Mouse (Mus musculus) C2C12 (cell line): Measurements from ENCODE around the gene Trpm1. TPM values are rescaled to one million over a fixed set of nuclear protein-coding genes. Genes with fewer than 3 reads are reported as not detected.
A peak's percentile ranks its signal among the peaks of the same experiment; 100 is the strongest.

Experiments used
- H3K27me3 ChIP-seq: one replicate; pipeline ENCODE4 v1.6.1; 2011; ENCODE audit not compliant: control insufficient read depth, insufficient read depth, insufficient read length
- H3K36me3 ChIP-seq: one replicate; pipeline ENCODE4 v1.6.1; 2011; ENCODE audit not compliant: control insufficient read depth, insufficient read depth
- H3K4me3 ChIP-seq: one replicate; pipeline ENCODE4 v1.5.1; 2011; ENCODE audit warnings: mild to moderate bottlenecking, control low read depth; ENCODE audit not compliant: poor library complexity, insufficient read depth, severe bottlenecking
- H3K79me2 ChIP-seq: one replicate; pipeline ENCODE4 v1.6.1; 2011; ENCODE audit not compliant: control insufficient read depth, insufficient read depth
- H3K79me3 ChIP-seq: one replicate; pipeline ENCODE4 v1.6.1; 2011; ENCODE audit warnings: low read depth, control low read depth
- H3ac ChIP-seq: one replicate; pipeline ENCODE3; 2011; ENCODE audit warnings: low read depth; ENCODE audit not compliant: control insufficient read depth, insufficient read length
- CEBPB ChIP-seq: IDR thresholded peaks from one replicate; pipeline ENCODE4 v1.6.1; 2011; ENCODE audit warnings: low read depth, mild to moderate bottlenecking, control low read depth, moderate library complexity
- CTCF ChIP-seq: IDR thresholded peaks from one replicate; pipeline ENCODE4 v1.5.1; 2011; ENCODE audit not compliant: control insufficient read depth, insufficient read depth, insufficient read length
- FOSL1 ChIP-seq: IDR thresholded peaks from one replicate; pipeline ENCODE4 v1.8.0; 2011; ENCODE audit warnings: mild to moderate bottlenecking, low read length; ENCODE audit not compliant: poor library complexity, insufficient read depth, severe bottlenecking
- MAX ChIP-seq: IDR thresholded peaks from one replicate; pipeline ENCODE4 v1.6.1; 2011; ENCODE audit warnings: mild to moderate bottlenecking, control low read depth
- MYOD1 ChIP-seq: IDR thresholded peaks from one replicate; pipeline ENCODE4 v1.6.1; 2011; ENCODE audit warnings: low read depth; ENCODE audit not compliant: control insufficient read depth, insufficient read length
- MYOG ChIP-seq: IDR thresholded peaks from one replicate; pipeline ENCODE4 v1.6.1; 2011; ENCODE audit not compliant: control insufficient read depth, insufficient read length; ENCODE audit errors: extremely low read depth
- USF1 ChIP-seq: IDR thresholded peaks from one replicate; pipeline ENCODE4 v1.6.1; 2011; ENCODE audit warnings: low read depth, mild to moderate bottlenecking, control low read depth, moderate library complexity
- polyA plus RNA-seq: library from polyadenylated mRNA; unstranded; fragments of >200 nt; fragmentation: generic; extraction: Trizol; gene quantifications from one replicate; pipeline ENCODE4 v1.2.1, GENCODE M21; 2012; ENCODE audit warnings: missing spikeins

The Trpm1 gene
- polyA plus RNA-seq, 1 experiment, result 0.02 TPM

GRCm38 (mm10) chr7:64249715-64250114 lies 96.1 kb downstream of the Trpm1 start:
- Histone ChIP-seq H3K36me3 (no peaks in the 10 kb centered on the region), H3K27me3 (no peaks in the 10 kb centered on the region), H3K79me3 (no peaks in the 10 kb centered on the region), H3K79me2 (no peaks in the 10 kb centered on the region), H3K4me3 (no peak overlapping the region), H3ac (no peak overlapping the region)
- TF ChIP-seq FOSL1, result peak; percentile 23
- peak; percentile 17 for TF ChIP-seq MAX
- TF ChIP-seq MYOD1, result no peak

GRCm38 (mm10) chr7:64250417-64250816 lies 96.8 kb downstream of the Trpm1 start:
- no peak for TF ChIP-seq MYOG
- no peak for TF ChIP-seq MAX
- TF ChIP-seq USF1, result no peak
- no peak for TF ChIP-seq CEBPB
- no peak for TF ChIP-seq FOSL1
- no peak for TF ChIP-seq CTCF
- no peak for TF ChIP-seq MYOD1
- Histone ChIP-seq H3K4me3 (no peak overlapping the region), H3K79me2 (no peaks in the 10 kb centered on the region), H3K79me3 (no peaks in the 10 kb centered on the region), H3ac (no peak overlapping the region), H3K36me3 (no peaks in the 10 kb centered on the region), H3K27me3 (no peaks in the 10 kb centered on the region)

DNA sequence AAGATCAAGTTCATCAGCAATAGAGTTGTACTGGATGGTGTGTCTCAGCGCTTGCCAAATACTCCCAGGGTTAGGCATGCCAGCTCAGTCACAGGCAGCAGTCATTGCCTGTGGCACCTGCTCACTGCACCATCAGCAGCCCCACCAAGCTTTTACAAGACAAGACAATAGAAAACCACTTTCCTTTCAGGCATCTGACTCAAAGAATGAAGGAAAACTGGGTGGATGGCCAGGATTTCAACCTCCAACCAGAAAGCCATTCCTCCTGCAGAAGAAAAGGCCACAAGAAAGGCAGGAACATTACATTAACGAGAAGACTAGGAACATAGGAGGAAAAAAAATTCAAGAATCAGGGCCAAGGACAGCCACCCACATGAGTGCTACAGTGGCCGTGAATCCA lies 100.1 kb downstream of the Trpm1 start:
- H3K36me3 ChIP-seq, result no peaks in the 10 kb centered on the region
- H3K4me3 ChIP-seq, result no peak overlapping the region
- H3ac ChIP-seq, result no peak overlapping the region
- no peaks in the 10 kb centered on the region for H3K79me2 ChIP-seq
- H3K79me3 ChIP-seq, result no peaks in the 10 kb centered on the region
- H3K27me3 ChIP-seq, result no peaks in the 10 kb centered on the region
- no peak for TF ChIP-seq USF1
- TF ChIP-seq CTCF, result no peak
- TF ChIP-seq FOSL1, result no peak
- no peak for TF ChIP-seq CEBPB
- TF ChIP-seq MYOD1, result no peak

GRCm38 (mm10) chr7:64265502-64266279 lies 112.1 kb downstream of the Trpm1 start:
- no peaks in the 10 kb centered on the region for H3K79me3 ChIP-seq
- H3K4me3 ChIP-seq, result no peak overlapping the region
- no peaks in the 10 kb centered on the region for H3K36me3 ChIP-seq
- H3K79me2 ChIP-seq, result no peaks in the 10 kb centered on the region
- no peaks in the 10 kb centered on the region for H3K27me3 ChIP-seq
- H3ac ChIP-seq, result no peak overlapping the region
- TF ChIP-seq CEBPB (no peak), USF1 (no peak), FOSL1 (no peak), CTCF (no peak), MAX (no peak), MYOG (no peak), MYOD1 (no peak)

DNA sequence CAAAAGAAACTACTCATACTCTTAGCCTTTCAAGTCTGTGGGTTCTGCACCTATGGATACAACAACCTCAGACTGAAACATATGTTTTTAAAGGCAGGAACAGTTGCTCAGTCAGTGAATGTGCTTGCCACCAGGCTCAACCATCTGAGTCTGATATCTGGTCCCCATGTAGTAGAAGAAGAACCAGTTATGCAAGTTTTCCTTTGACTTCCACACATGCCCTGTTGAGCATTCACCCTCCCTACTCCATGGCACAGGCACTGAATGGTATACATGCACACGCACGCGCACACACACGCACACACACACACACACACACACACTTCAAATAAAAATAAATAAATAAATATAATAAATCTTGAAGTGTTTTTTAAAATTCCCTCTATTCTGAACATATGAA lies 113.0 kb downstream of the Trpm1 start:
- H3K36me3 ChIP-seq, result no peaks in the 10 kb centered on the region
- H3K4me3 ChIP-seq, result no peak overlapping the region
- H3K79me2 ChIP-seq, result no peaks in the 10 kb centered on the region
- no peaks in the 10 kb centered on the region for H3K79me3 ChIP-seq
- no peak overlapping the region for H3ac ChIP-seq
- H3K27me3 ChIP-seq, result no peaks in the 10 kb centered on the region
- TF ChIP-seq CTCF, result no peak
- TF ChIP-seq MYOG, result no peak
- TF ChIP-seq MYOD1, result no peak
- TF ChIP-seq MAX, result no peak
- no peak for TF ChIP-seq FOSL1
- no peak for TF ChIP-seq USF1
- TF ChIP-seq CEBPB, result no peak

DNA sequence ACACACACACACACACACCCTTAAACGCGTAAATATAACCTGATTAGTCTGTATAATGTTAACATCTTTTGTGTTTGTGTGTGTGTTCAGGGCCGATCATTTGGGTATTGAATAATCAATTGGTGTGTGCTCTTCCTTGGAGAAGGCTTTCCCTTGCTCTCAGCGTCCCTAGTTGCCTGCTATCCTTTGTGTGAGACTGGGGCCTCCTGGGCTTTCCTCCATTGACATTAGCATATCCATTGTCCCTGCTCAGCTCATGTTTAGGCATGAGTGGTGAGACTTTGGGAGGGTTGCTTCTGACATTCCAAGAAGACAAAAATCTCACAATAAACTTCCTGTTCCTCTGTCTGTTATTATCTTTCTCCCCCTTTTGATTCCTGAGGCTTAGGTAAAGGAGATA lies 118.3 kb downstream of the Trpm1 start:
- no peaks in the 10 kb centered on the region for H3K36me3 ChIP-seq
- H3K79me2 ChIP-seq, result no peaks in the 10 kb centered on the region
- no peaks in the 10 kb centered on the region for H3K27me3 ChIP-seq
- H3K4me3 ChIP-seq, result no peak overlapping the region
- no peaks in the 10 kb centered on the region for H3K79me3 ChIP-seq
- no peak overlapping the region for H3ac ChIP-seq
- no peak for TF ChIP-seq USF1
- no peak for TF ChIP-seq FOSL1
- TF ChIP-seq CTCF, result no peak
- TF ChIP-seq MYOD1, result no peak
- no peak for TF ChIP-seq MYOG
- no peak for TF ChIP-seq MAX
- no peak for TF ChIP-seq CEBPB
